Mouse (Mus musculus): ENCODE measurements around the gene Zap70.

DNA sequence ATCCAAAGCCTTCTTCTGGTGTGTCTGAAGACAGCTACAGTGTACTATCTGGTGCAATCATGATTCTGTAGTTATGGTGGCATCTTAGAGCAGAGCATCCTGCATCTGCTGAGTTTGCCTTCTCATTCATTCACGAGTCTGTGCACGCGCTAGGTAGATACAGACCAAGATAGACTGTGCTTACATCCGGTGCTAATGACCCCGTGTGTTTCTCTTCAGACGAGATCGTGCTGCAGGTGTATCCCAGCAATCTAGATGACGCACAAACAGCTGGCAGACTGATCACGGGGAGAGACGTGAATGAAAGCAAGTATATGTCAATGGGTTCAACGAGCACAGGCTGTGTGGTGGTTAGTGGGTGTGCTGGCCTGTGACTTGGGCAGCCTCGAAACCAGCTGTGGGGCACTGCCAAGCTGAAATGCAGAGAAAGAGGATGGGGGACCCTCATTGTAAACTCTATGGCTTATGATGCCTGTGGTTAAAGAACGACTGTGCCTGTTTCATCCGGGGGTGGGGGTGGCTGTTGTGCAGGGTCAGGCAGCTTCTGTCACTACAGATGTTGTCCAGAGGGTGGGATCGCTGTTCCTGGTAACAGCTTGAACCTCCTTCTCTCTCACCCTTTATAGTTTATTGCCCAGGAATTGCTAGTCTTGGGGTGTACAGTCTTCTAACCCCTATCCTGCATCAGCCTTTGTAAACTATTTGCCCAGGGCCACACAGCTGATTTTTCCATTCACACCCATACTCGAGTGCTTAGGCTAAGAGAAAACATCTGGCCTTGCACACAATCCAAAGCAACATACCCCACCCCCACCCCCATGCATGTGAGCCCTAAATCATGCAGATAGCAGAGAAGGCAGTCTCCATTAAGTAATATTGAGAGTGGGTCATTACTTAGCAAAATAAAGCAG lies 38.2 kb upstream of the Zap70 start:
- TF ChIP-seq POLR2A (IDR thresholded peaks at IDR 0.05; ENCODE audit: low read depth, low read length) (no peak), CHD2 (IDR thresholded peaks at IDR 0.05; ENCODE audit: low read length) (no peak), E2F4 (IDR thresholded peaks at IDR 0.05; ENCODE audit: insufficient replicate concordance, low read depth, low read length) (no peak), CTCF (conservative IDR thresholded peaks at IDR 0.05 in 1 of 2, IDR thresholded peaks at IDR 0.05 in 1 of 2; ENCODE audit: low read depth in 2 of 2, low read length in 2 of 2) (no peak), ELF1 (IDR thresholded peaks at IDR 0.05; ENCODE audit: low read depth, low read length) (no peak), UBTF (IDR thresholded peaks at IDR 0.05; ENCODE audit: low read depth, low read length) (no peak), EP300 (IDR thresholded peaks at IDR 0.05; ENCODE audit: low read length) (no peak), RAD21 (IDR thresholded peaks at IDR 0.05; ENCODE audit: low read depth, low read length) (no peak), KAT2A (IDR thresholded peaks at IDR 0.05; ENCODE audit: insufficient replicate concordance, low read length) (no peak), NRF1 (IDR thresholded peaks at IDR 0.05; ENCODE audit: low read depth, low read length) (no peak), MEF2A (IDR thresholded peaks at IDR 0.05; ENCODE audit: borderline replicate concordance, low read depth, low read length) (no peak), ZNF384 (IDR thresholded peaks at IDR 0.05; ENCODE audit: low read depth, low read length) (no peak), POLR2AphosphoS2 (IDR thresholded peaks at IDR 0.05; ENCODE audit: low read depth, low read length) (no peak), IRF4 (IDR thresholded peaks at IDR 0.05; ENCODE audit: low read depth, low read length) (no peak)
